ENCODE assay signal across 28 mouse cellular contexts in the genomic region with DNA sequence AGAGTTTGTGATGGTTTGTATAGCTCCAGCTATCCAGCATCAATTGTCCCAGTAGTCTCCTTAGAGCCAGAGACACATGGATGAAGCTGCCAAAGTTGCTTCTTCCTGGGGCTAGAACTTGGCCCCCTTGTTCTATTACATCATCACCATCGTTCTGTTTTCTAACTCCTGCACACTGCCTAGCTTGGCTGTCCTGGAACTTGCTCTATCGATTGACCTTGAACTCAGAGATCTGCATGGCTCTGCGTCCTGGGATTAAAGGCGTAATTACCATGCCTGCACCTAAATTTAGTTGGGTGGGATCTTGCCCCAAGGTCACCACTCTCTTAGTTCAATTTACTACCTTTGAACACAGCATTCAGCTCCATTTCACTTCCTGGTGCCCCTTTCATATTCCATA.
"Had no signal": no experiment of that assay in that cellular context is flagged by ENCODE, and none has a peak within 500 bp of the region (broad histone marks: within the 10 kb centered on the region; RNA-seq: fewer than 3 reads in every experiment).

No protein-coding gene starts in this region.

- H3K4me2 ChIP-seq: heart, embryonic 12.5 days; hindbrain, embryonic 12.5 days; hindbrain, embryonic 14.5 days; intestine, embryonic 15.5 days; kidney, embryonic 15.5 days; limb, embryonic 12.5 days; liver, embryonic 13.5 days; liver, embryonic 15.5 days had no signal

- H3K4me1 ChIP-seq: hindbrain, embryonic 10.5 days; hindbrain, embryonic 12.5 days; kidney, embryonic 15.5 days; limb, embryonic 10.5 days had no signal

- H3K27ac ChIP-seq: gastrocnemius, adult 2 months; heart, embryonic 10.5 days; hindbrain, embryonic 10.5 days; hindbrain, embryonic 12.5 days; hindbrain, embryonic 14.5 days; intestine, embryonic 15.5 days; kidney, embryonic 15.5 days; kidney, postnatal 0 days; left cerebral cortex, adult 2 months; limb, embryonic 10.5 days; limb, embryonic 12.5 days; liver, embryonic 13.5 days; liver, embryonic 15.5 days had no signal

- H3K9ac ChIP-seq: heart, embryonic 12.5 days; hindbrain, embryonic 12.5 days; hindbrain, embryonic 14.5 days; intestine, embryonic 15.5 days; kidney, embryonic 15.5 days; limb, embryonic 12.5 days; liver, embryonic 13.5 days; liver, embryonic 15.5 days had no signal

- H3K27me3 ChIP-seq: heart, embryonic 12.5 days; hindbrain, embryonic 12.5 days; intestine, embryonic 15.5 days; kidney, embryonic 15.5 days; limb, embryonic 12.5 days; liver, embryonic 13.5 days; liver, embryonic 15.5 days had no signal

- H3K36me3 ChIP-seq: intestine, embryonic 15.5 days had no signal

- H3K9me3 ChIP-seq: heart, embryonic 10.5 days; heart, embryonic 12.5 days; hindbrain, embryonic 10.5 days; hindbrain, embryonic 12.5 days; intestine, embryonic 15.5 days; kidney, embryonic 15.5 days; limb, embryonic 10.5 days; limb, embryonic 12.5 days; liver, embryonic 13.5 days; liver, embryonic 15.5 days had no signal

- DNase-seq: gastrocnemius, adult 2 months; gastrocnemius, postnatal 10 days; gastrocnemius, postnatal 25 days; heart, adult 18-20 months; heart, postnatal 10 days; heart, postnatal 4 days; kidney, adult 11 months; kidney, adult 2 months; kidney, adult 9 months; kidney, postnatal 14 days; kidney, postnatal 36 days; layer of hippocampus, adult 9-11 months; liver; liver, embryonic 13.5 days had no signal

- ATAC-seq: hindbrain, embryonic 16.5 days; inflammation-experienced regulatory T-cells, adult 6 months; intestine, embryonic 15.5 days had no signal

- H3K4me3 ChIP-seq: gastrocnemius, adult 2 months; heart, embryonic 10.5 days; heart, embryonic 12.5 days; hindbrain, embryonic 10.5 days; hindbrain, embryonic 12.5 days; intestine, embryonic 15.5 days; kidney, embryonic 15.5 days; left cerebral cortex, adult 2 months; limb, embryonic 10.5 days; limb, embryonic 12.5 days; liver, embryonic 13.5 days; liver, embryonic 15.5 days had no signal
